In genomic region chr3:31042992-31043391, GRCm38 (mm10) we compare ENCODE assay signal across 24 mouse cellular contexts.
"Had no signal": no experiment of that assay in that cellular context is flagged by ENCODE, and none has a peak within 500 bp of the region (broad histone marks: within the 10 kb centered on the region; RNA-seq: fewer than 3 reads in every experiment).

No protein-coding gene starts in this region.

- DNase-seq: gastrocnemius, postnatal 14 days; gastrocnemius, postnatal 36 days; heart, adult 11 months; heart, adult 2 months; heart, postnatal 14 days; heart, postnatal 36 days; kidney, adult 11 months; kidney, adult 8-10 months; kidney, postnatal 10 days; kidney, postnatal 25 days; kidney, postnatal 4 days; liver, embryonic 13.5 days had no signal

- H3K4me1 ChIP-seq: heart, embryonic 13.5 days; heart, embryonic 15.5 days; hindbrain, embryonic 13.5 days; hindbrain, embryonic 15.5 days; limb, embryonic 13.5 days; limb, embryonic 15.5 days; liver, embryonic 13.5 days; liver, embryonic 15.5 days had no signal

- H3K9ac ChIP-seq: heart, embryonic 13.5 days; heart, embryonic 15.5 days; hindbrain, embryonic 13.5 days; hindbrain, embryonic 15.5 days; limb, embryonic 13.5 days; limb, embryonic 15.5 days; liver, embryonic 13.5 days; liver, embryonic 15.5 days had no signal

- H3K27me3 ChIP-seq: heart, embryonic 13.5 days; heart, embryonic 15.5 days; hindbrain, embryonic 13.5 days; hindbrain, embryonic 15.5 days; limb, embryonic 13.5 days; limb, embryonic 15.5 days; liver, embryonic 13.5 days; liver, embryonic 15.5 days had no signal

- H3K36me3 ChIP-seq: liver, embryonic 15.5 days had no signal

- H3K4me2 ChIP-seq: heart, embryonic 11.5 days; heart, embryonic 13.5 days; heart, embryonic 15.5 days; hindbrain, embryonic 13.5 days; hindbrain, embryonic 15.5 days; limb, embryonic 13.5 days; limb, embryonic 15.5 days; liver, embryonic 11.5 days; liver, embryonic 13.5 days; liver, embryonic 15.5 days had no signal

- H3K4me3 ChIP-seq: heart, adult 2 months; heart, embryonic 13.5 days; heart, embryonic 15.5 days; hindbrain, embryonic 13.5 days; hindbrain, embryonic 15.5 days; layer of hippocampus, adult 2 months; left cerebral cortex, adult 2 months; limb, embryonic 13.5 days; limb, embryonic 15.5 days; liver, embryonic 13.5 days; liver, embryonic 15.5 days had no signal

- H3K27ac ChIP-seq: heart, adult 2 months; heart, embryonic 13.5 days; heart, embryonic 15.5 days; hindbrain, embryonic 13.5 days; hindbrain, embryonic 15.5 days; hindbrain, postnatal 0 days; layer of hippocampus, adult 2 months; left cerebral cortex, adult 2 months; limb, embryonic 13.5 days; limb, embryonic 15.5 days; liver, embryonic 13.5 days; liver, embryonic 15.5 days had no signal

- H3K9me3 ChIP-seq: heart, embryonic 13.5 days; heart, embryonic 15.5 days; hindbrain, embryonic 13.5 days; hindbrain, embryonic 15.5 days; limb, embryonic 13.5 days; limb, embryonic 15.5 days; liver, embryonic 13.5 days; liver, embryonic 15.5 days had no signal
